Mouse (Mus musculus) ES-CJ7 (cell line): ENCODE results near the gene Ypel3.

Source experiments
- DNase-seq: peaks from one replicate; pipeline ENCODE4 v3.0.0; 2011; ENCODE audit warnings: low read depth, low spot score

The Ypel3 gene

GRCm38 (mm10) chr7:126792721-126793443, 16.1 kb downstream of the Ypel3 start:
- DNase-seq = no peak

DNA sequence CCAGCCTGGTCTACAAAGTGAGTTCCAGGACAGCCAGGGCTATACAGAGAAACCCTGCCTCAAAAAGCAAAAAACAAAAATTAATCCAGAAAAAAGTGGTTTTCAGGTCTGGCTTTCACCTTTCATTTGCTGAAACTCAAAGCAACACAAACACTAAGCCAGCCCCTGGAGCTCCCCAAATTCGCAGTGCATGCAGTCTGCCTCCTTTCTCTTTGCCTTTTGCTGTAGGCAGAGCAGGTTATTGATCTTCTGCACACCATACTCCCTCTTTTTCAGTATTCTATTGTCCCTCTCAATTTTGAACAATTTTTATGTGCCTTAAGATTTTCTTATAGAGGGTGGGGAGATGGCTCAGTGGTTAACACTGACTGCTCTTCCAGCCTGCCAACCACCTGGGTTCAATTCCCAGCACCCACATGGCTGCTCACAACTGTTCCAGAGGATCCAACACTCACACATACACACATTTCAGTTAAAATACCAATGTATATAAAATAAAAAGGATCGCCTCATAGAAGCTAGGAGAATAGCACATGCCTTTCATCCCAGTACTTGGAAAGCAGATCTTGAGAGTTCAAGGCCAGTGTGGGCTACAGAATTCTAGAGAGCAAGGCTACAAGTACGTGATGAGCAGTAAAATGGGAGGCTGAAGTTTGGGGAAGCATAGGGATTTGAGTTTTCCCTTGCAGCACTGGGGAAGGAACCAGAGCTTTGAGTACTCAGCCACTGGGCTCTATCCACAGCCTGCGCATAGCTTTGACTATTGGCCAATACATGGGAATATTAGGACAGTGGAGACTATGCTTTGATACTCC, 16.9 kb downstream of the Ypel3 start:
- no peak for DNase-seq

DNA sequence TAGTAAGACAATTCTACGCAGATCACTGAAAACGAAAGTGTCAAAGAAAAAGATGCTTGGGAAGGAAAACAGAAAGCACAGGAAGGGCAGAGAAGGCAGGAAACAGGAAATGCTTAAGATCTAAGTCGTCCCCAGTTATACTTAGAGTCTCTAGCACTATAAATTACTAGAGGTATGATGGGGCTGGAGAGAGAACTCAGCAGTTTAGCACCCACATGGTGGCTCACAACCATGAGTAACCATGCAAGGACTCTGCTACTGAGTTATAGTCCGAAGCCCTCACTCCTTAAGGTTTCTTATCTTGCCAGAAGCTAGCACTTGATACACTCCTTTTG, 17.5 kb downstream of the Ypel3 start:
- DNase-seq = no peak

DNA sequence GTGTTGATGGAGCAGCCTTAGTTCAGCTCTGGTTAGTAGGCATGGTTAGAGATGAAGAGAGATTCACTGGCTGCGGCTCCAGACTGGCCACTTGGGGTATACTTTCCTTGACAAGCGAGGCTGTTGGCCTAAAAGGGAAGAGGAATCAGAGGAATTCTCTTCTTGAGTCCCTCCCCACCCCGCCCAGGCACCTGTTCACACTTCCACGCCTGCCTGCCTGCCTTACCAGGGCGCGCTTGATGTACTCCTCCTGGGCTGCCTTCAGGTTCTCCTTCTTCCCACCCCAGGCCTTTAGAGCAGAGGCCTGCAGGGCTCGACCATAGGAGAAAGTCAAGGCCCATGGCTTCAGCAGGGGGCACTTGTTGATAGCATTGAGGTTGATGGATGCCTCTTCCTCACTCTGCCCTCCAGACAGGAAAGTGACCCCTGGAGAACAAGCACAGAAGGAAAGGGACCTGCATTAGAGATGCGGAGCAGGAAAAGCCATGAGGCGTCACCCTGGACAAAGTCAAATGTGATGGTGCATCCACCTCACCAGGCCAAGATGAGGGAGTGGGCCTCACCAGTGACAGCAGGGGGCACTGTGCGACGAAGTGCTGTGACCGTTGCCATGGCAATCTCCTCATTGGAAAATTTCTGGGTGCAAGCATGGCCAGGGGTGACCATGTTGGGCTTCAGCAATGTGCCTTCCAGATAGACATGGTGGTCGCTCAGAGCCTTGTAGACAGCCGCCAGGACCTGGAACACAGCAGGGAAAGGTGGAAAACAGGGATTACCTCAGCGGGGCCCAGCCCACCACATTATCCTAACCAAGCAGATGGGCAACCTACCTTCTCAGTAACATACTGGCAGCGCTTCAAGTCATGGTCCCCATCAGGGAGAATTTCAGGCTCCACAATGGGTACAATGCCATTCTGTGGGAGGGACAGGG, 18.9 kb downstream of the Ypel3 start:
- DNase-seq = no peak

- peak; percentile 48 for DNase-seq
Measured at GRCm38 (mm10) chr7:126796350-126796932, 19.7 kb downstream of the Ypel3 start.

GRCm38 (mm10) chr7:126797411-126798126, 20.8 kb downstream of the Ypel3 start, which contains the start of gene Fam57b:
TSS of gene Fam57b (plus strand) at chr7:126797668.
- DNase-seq = peak; percentile 39

- peak; percentile 38 for DNase-seq
Measured at GRCm38 (mm10) chr7:126798127-126799049, 21.6 kb downstream of the Ypel3 start.

GRCm38 (mm10) chr7:126799050-126799467, 22.3 kb downstream of the Ypel3 start:
- peak; percentile 98 for DNase-seq

DNA sequence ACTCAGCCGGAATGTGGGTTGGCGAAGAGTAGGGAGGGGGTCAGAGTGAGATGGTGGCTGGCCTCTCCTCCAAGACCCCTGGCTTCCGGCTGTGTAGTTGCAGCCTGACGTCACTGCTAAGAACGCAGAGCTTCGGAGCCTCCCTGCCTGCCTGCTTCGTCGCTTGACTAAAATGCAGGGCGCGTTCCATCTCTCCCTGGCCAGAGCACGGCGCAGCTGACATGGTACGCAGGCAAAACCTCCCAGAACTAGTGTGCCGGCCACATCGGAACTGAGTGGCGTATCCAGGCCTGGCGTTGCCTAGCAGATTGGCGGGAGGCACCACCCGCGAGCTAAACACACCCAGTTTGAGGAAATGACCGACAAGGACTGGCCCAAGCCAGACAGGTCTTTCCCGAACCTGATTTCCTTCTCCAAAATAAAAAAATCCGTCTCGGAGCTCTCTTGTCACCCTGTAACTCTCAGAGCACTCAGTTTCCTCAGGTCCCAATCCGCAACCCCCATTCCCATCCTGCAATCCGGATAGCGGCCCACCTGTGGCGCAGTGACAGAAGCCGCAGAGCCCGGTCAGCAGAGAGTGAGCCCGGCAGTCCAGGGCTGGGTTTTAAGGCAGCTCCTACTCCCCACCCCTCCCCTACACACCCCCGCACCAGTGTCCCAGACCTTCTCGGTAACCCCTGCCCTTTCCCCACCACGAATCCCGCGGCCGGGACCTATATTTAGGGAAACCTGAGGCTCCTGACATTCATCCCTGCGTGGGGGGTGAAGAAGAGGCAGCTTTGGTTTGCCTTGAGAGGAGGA, 22.9 kb downstream of the Ypel3 start:
- DNase-seq = no peak

- no peak for DNase-seq
Measured at GRCm38 (mm10) chr7:126800269-126801056, 23.7 kb downstream of the Ypel3 start.

DNA sequence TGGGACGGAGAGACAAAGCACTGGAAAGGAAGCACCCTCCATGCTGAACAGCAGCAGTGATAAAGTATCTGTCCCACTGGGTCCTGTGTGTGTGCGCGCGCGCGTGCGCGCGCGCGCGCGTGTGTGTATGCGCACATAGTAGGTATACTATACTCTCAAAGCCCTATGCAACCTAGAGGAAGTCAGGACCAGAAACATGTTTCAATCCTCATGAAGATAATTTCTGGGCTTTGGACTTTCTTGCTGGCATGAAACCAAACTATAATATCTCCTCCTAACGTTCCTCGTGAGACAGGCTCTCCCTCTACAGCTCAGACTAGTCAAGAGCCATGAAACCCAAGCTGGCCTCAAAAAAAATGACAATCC, 24.3 kb downstream of the Ypel3 start:
- DNase-seq = no peak

DNA sequence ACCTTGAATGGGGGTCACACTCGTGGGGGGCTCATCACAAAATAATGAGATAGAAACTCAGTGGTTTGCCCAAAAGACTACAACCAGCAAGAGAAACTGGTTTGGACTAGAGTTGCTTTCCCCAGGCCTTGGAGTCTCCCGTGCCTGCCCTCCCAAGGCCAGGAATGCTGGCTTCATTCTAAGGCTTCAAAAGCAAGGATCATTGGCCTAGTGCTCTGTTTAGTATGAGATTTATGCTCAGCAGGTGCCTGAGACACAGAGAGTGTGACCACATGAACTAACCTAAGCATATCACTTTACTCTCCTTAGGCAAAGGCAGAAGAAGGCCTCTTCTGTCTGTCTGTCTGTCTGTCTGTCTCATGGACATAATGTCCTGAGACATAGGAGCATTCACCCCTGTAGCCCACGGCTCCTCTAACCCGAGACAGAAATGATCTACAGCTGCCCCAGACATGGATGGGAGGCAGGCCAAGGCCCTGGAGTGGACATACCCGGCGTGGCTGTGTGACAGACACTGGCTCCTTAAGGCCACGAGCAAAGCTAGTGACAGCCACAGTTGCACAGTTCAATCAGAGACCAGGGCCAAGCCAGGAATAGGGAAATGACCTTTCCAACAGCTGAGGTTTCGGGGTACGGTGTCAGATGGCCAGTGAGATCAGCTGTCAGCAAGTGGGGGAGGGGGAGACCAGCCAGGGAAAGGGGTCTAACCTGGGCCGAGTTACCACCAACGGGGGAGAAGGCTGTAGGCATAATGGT, 25.6 kb downstream of the Ypel3 start:
- no peak for DNase-seq

DNA sequence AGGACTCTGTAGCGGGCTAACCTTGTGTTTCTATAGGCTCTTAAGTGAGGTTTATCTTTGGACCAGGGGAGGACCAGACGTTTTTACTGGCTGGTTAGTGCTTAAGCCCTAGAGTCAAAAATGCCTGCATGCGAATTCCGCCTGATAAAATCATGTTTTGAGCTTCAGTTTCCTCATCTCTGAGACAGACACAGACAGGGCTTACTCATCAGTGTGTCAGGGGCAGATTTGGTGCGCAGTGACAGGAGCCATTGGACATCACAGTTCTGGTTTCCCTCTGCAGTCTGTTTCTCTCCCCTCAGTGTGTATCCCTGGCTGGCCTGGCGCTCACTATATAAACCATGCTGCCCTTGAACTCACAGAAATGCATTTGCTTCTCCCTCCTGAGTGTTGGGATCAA, 26.4 kb downstream of the Ypel3 start:
- DNase-seq = no peak

DNA sequence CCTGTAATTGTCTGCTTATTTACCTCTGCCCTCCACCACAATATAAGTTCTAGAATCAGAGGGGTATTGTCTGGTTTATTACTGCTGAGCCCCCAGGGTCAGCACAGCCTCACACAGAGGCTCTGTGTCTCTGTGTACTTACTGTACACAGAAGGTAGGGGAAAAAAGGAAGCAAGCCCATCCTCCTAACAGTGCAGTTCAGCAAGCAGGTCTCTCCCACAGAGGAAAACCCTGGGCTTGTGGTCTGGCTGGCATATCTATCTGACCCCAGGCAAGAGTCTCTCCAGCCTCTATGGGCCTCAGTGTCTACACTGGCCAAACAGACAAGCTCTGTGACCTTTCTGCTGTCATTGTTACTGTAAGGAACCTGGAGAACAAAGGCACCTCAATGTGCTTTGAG, 27.0 kb downstream of the Ypel3 start:
- DNase-seq = no peak

- no peak for DNase-seq
Measured at GRCm38 (mm10) chr7:126806956-126807355, 30.2 kb downstream of the Ypel3 start.

GRCm38 (mm10) chr7:126807405-126807804, 30.6 kb downstream of the Ypel3 start:
- DNase-seq = no peak

DNA sequence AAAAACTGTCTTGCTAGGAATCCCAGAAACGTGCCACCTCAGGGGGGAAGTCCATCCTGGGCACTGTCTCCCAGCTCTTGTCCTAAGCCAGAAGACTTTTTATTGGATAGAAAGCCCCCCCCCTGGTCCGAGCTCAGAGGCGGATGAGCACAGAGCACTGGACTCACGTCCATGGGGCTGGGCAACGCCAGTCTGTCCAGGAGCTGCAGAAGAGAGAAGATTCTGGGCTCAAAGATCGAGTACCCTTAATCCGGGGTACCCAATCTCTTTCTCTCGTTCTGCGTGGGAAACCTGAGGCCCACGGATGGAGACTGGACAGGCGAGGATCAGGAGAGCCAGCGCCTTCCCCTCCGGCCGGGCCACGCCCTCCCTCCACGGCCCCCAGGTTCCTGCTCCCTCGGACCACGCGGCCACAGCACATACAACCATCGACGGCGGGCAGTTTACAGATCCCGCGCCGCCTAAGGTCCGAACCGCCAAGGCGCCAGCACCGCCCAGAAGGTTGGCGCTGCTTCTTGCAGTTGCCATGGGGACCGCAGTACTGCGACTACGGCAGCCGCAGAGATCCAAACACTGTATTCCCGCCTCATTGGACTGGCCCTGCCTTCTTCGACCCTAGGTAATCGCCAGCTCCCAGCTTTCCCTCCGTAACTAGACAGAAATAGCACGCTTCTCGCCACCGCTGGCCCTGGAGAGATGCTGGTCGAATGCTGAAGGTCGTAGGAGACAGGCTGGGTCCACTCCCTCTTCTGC, 32.1 kb downstream of the Ypel3 start:
- peak; percentile 91 for DNase-seq
